Mouse (Mus musculus) stomach, embryonic 14.5 days (tissue): ENCODE measurements around the gene Aff3. TPM values are rescaled to one million over a fixed set of nuclear protein-coding genes. Genes with fewer than 3 reads are reported as not detected.

Source experiments
- ATAC-seq: fragments of 200-750 bp; cut with Nextera tagmentation; 2 replicates; pipeline ENCODE4 v1.8.0; 2017; ENCODE audit warnings: low read depth, moderate TSS enrichment; ENCODE audit not compliant: insufficient number of reproducible peaks, insufficient read depth, low FRiP score
- H3K27ac ChIP-seq: fragments of 300-500 bp; sonication (generic); 2 replicates; pipeline ENCODE4 v1.5.1; 2014; ENCODE audit warnings: mild to moderate bottlenecking, low read length, moderate library complexity, mixed read lengths
- H3K27me3 ChIP-seq: fragments of 300-500 bp; sonication (generic); 2 replicates; pipeline ENCODE4 v1.6.1; 2014; ENCODE audit warnings: low read length, control low read depth, mixed read lengths; ENCODE audit not compliant: control insufficient read depth, insufficient read depth
- H3K36me3 ChIP-seq: fragments of 300-500 bp; sonication (generic); 2 replicates; pipeline ENCODE4 v1.6.1; 2014; ENCODE audit warnings: mild to moderate bottlenecking, control low read depth, low read length, moderate library complexity, mixed read lengths; ENCODE audit not compliant: control insufficient read depth, insufficient read depth
- H3K4me1 ChIP-seq: fragments of 300-500 bp; sonication (generic); 2 replicates; pipeline ENCODE4 v1.6.1; 2014; ENCODE audit warnings: low read length, control low read depth, mixed read lengths; ENCODE audit not compliant: control insufficient read depth, insufficient read depth
- H3K4me2 ChIP-seq: fragments of 300-500 bp; sonication (generic); replicated peaks from 2 replicates; pipeline ENCODE4 v1.6.1; 2014; ENCODE audit warnings: low read depth, low read length, control low read depth
- H3K4me3 ChIP-seq: fragments of 300-500 bp; sonication (generic); 2 replicates; pipeline ENCODE4 v1.5.1; 2014; ENCODE audit warnings: low read depth, low read length, control low read depth
- H3K9ac ChIP-seq: fragments of 300-500 bp; sonication (generic); replicated peaks from 2 replicates; pipeline ENCODE4 v1.6.1; 2014; ENCODE audit warnings: low read depth, mild to moderate bottlenecking, control low read depth, low read length, moderate library complexity, mixed read lengths
- H3K9me3 ChIP-seq: fragments of 300-500 bp; sonication (generic); 2 replicates; pipeline ENCODE4 v1.6.1; 2016; ENCODE audit warnings: low read depth, low read length, control low read depth; ENCODE audit not compliant: control insufficient read depth
- WGBS: fragments of 180-500 bp; shearing (Covaris S2); extraction: QIAGEN DNeasy Blood & Tissue Kit; methylation state at CpG from one replicate; pipeline ENCODE4 v1.1.7; 2014; 5-methylcytosine and 5-hydroxymethylcytosine counted together
- polyA plus RNA-seq: library from polyadenylated mRNA; unstranded; fragments of >200 nt; fragmentation: Nextera tagmentation; extraction: Ambion mirVana; gene quantifications from 2 replicates; pipeline ENCODE4 v1.2.1, GENCODE M21; 2014

Aff3 gene
- polyA plus RNA-seq, 1 experiment from 2014 or later, result 8.2 TPM

DNA sequence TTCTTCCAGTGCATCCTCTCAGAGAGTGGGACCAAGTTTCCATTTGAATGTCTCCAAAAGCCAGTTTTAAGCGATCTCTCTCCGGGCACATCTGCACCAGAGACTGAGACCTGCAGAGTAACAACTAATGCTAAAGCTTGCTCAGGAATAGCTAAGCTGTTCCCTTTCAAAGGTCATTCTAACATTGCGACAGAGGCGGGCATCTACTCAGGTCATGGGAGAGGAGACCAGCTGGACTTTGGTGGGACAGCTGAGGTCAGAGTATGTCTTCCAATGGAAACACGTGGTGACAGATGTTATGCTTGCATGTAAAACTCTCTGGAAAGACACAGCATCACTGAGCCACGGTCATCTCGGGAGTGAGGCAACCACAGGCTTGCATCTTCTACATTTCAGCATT, 488.7 kb downstream of the Aff3 start:
- Histone ChIP-seq H3K4me3 (no peak overlapping the region), H3K36me3 (peaks cover 3% of the 10 kb centered on the region; the same call in 1 of the 2 replicates), H3K27ac (no peak overlapping the region), H3K9ac (no peak overlapping the region), H3K4me1 (no peaks in the 10 kb centered on the region), H3K9me3 (no peaks in the 10 kb centered on the region), H3K4me2 (no peak overlapping the region), H3K27me3 (no peaks in the 10 kb centered on the region)
- no peak for ATAC-seq
- 90% methylated on average over 7 of the region's 7 CpGs for WGBS

- H3K36me3 ChIP-seq, result no peaks in the 10 kb centered on the region
- H3K4me2 ChIP-seq, result no peak overlapping the region
- H3K27me3 ChIP-seq, result no peaks in the 10 kb centered on the region
- H3K4me3 ChIP-seq, result no peak overlapping the region
- no peaks in the 10 kb centered on the region for H3K9me3 ChIP-seq
- 91% methylated on average over 4 of the region's 4 CpGs for WGBS
- no peak overlapping the region for H3K27ac ChIP-seq
- H3K9ac ChIP-seq, result no peak overlapping the region
- ATAC-seq, result no peak
- no peaks in the 10 kb centered on the region for H3K4me1 ChIP-seq
These were observed 492.9 kb downstream of the Aff3 start for GRCm38 (mm10) chr1:38171874-38172273.

GRCm38 (mm10) chr1:38165696-38166095, 499.1 kb downstream of the Aff3 start:
- Histone ChIP-seq H3K4me1 (no peaks in the 10 kb centered on the region), H3K27me3 (no peaks in the 10 kb centered on the region), H3K9ac (no peak overlapping the region), H3K27ac (no peak overlapping the region), H3K4me2 (no peak overlapping the region), H3K4me3 (no peak overlapping the region), H3K9me3 (no peaks in the 10 kb centered on the region), H3K36me3 (no peaks in the 10 kb centered on the region)
- WGBS, result 37% methylated on average over 2 of the region's 2 CpGs
- no peak for ATAC-seq

DNA sequence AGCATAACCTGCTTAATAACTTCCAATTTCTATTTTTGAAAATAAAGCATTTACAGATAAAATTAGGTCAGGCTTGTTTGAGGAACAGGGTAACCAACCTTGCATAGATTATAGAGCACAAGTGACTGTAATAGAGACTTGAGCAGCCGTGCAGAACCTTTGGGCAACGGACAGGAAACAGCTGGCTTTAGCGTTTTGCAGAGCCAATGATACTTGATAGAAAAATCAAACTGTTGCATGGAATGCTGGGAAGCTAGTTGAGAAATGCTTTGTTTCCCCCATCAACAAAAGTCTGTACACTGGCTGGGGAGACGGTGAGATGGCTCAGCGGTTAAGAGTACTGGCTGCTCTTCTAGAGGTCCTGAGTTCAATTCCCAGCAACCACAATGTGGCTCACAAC, 514.7 kb downstream of the Aff3 start:
- Histone ChIP-seq H3K27me3 (no peaks in the 10 kb centered on the region), H3K36me3 (no peaks in the 10 kb centered on the region), H3K4me1 (no peaks in the 10 kb centered on the region), H3K27ac (no peak overlapping the region), H3K9me3 (no peaks in the 10 kb centered on the region), H3K4me2 (no peak overlapping the region), H3K9ac (no peak overlapping the region), H3K4me3 (no peak overlapping the region)
- 79% methylated on average over 5 of the region's 5 CpGs for WGBS
- no peak for ATAC-seq

GRCm38 (mm10) chr1:38146008-38146407, 518.7 kb downstream of the Aff3 start:
- H3K4me3 ChIP-seq, result no peak overlapping the region
- H3K9me3 ChIP-seq, result no peaks in the 10 kb centered on the region
- H3K4me2 ChIP-seq, result no peak overlapping the region
- H3K27ac ChIP-seq, result no peak overlapping the region
- H3K36me3 ChIP-seq, result no peaks in the 10 kb centered on the region
- no peaks in the 10 kb centered on the region for H3K27me3 ChIP-seq
- no peak overlapping the region for H3K9ac ChIP-seq
- ATAC-seq, result no peak
- no peaks in the 10 kb centered on the region for H3K4me1 ChIP-seq
- WGBS, result 92% methylated on average over 4 of the region's 4 CpGs

DNA sequence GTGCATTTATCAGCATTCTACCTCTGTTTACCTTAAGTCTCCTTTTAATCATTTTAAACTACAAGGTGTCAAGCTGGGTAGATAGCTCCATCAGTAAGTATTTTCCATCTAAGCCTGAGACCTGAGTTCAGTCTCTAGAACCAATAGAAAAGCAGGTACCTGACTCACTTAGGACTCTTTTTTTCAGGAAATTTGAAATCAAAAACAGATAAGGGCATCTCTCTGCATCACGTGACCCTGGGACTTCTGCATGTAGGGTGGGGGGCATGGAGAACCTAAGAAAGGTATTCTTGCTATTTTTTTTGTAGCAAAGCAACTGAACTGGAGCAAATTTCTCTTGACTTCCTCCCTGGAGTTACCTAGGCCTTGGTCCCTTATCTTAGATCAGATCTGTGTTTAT, 523.4 kb downstream of the Aff3 start:
- no peaks in the 10 kb centered on the region for H3K27me3 ChIP-seq
- no peak for ATAC-seq
- no peaks in the 10 kb centered on the region for H3K36me3 ChIP-seq
- H3K9ac ChIP-seq, result no peak overlapping the region
- no peak overlapping the region for H3K27ac ChIP-seq
- WGBS, result 78% methylated on average over 1 of the region's 1 CpGs
- H3K4me2 ChIP-seq, result no peak overlapping the region
- H3K4me3 ChIP-seq, result no peak overlapping the region
- no peaks in the 10 kb centered on the region for H3K9me3 ChIP-seq
- H3K4me1 ChIP-seq, result no peaks in the 10 kb centered on the region

DNA sequence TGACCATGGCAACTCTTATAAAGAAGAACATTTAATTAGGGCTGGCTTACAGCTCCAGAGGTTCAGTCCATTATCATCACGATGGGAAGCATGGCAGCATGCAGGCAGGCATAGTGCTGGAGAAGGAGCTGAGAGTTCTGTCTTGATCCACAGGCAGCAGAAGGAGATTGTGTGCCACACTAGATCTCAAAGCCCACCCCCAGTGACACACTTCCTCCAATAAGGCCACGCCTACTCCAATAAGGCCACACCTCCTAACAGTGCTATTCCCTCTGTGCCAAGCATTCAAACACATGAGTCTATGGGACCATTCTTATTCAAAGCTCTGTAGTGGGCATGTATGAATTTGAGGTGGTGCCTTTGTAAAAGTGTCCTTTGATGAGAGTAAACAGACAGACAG, 523.8 kb downstream of the Aff3 start:
- ATAC-seq, result no peak
- Histone ChIP-seq H3K4me3 (no peak overlapping the region), H3K4me1 (no peaks in the 10 kb centered on the region), H3K9me3 (no peaks in the 10 kb centered on the region), H3K36me3 (no peaks in the 10 kb centered on the region), H3K27me3 (no peaks in the 10 kb centered on the region), H3K4me2 (no peak overlapping the region), H3K9ac (no peak overlapping the region), H3K27ac (no peak overlapping the region)
- WGBS, result 83% methylated on average over 2 of the region's 2 CpGs

DNA sequence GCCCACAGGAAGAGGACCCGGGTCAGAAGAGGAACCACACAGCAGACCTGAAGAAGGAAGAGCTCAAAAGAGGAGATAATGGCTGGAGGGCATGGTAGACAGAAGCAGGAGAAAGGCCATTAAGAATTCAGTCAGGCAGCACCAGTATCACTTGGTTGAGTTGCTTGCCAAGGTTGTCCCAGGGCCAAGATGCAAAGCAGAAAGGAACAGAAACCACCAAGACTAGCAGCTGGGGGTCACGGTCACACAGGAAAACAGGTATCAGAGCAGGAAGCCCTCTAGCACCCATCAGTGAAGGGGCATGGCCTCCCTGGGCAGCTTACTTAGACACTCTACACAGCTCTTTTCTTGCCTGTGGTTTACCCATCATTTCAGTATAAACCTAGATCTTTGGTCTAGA, 525.4 kb downstream of the Aff3 start:
- no peak overlapping the region for H3K4me3 ChIP-seq
- no peaks in the 10 kb centered on the region for H3K27me3 ChIP-seq
- no peaks in the 10 kb centered on the region for H3K4me1 ChIP-seq
- H3K9me3 ChIP-seq, result no peaks in the 10 kb centered on the region
- ATAC-seq, result no peak
- no peak overlapping the region for H3K27ac ChIP-seq
- H3K9ac ChIP-seq, result no peak overlapping the region
- 87% methylated on average over 2 of the region's 2 CpGs for WGBS
- no peak overlapping the region for H3K4me2 ChIP-seq
- no peaks in the 10 kb centered on the region for H3K36me3 ChIP-seq

GRCm38 (mm10) chr1:38132942-38133341, 531.8 kb downstream of the Aff3 start:
- peaks cover 6% of the 10 kb centered on the region; the same call in 1 of the 2 replicates for H3K4me1 ChIP-seq
- no peaks in the 10 kb centered on the region for H3K27me3 ChIP-seq
- no peak overlapping the region for H3K27ac ChIP-seq
- no peak overlapping the region for H3K4me3 ChIP-seq
- no peak overlapping the region for H3K4me2 ChIP-seq
- no peak overlapping the region for H3K9ac ChIP-seq
- no peaks in the 10 kb centered on the region for H3K9me3 ChIP-seq
- H3K36me3 ChIP-seq, result no peaks in the 10 kb centered on the region
- 55% methylated on average over 6 of the region's 6 CpGs for WGBS
- ATAC-seq, result no peak
